Mouse (Mus musculus) midbrain, embryonic 16.5 days (tissue): ENCODE data around the gene Pax4. TPM values are rescaled to one million over a fixed set of nuclear protein-coding genes. Genes with fewer than 3 reads are reported as not detected.

Experiments used
- ATAC-seq: fragments of 200-750 bp; cut with Nextera tagmentation; 2 replicates; pipeline ENCODE4 v1.8.0; 2017; ENCODE audit warnings: moderate TSS enrichment
- H3K27ac ChIP-seq: fragments of 300-500 bp; sonication (generic); 2 replicates; pipeline ENCODE4 v1.5.1; 2014; ENCODE audit warnings: mild to moderate bottlenecking, low read length, mixed read lengths
- H3K27me3 ChIP-seq: fragments of 300-500 bp; sonication (generic); 2 replicates; pipeline ENCODE4 v1.6.1; 2014; ENCODE audit warnings: low read depth, low read length, mixed read lengths; ENCODE audit not compliant: control insufficient read depth, insufficient read depth
- H3K36me3 ChIP-seq: fragments of 300-500 bp; sonication (generic); 2 replicates; pipeline ENCODE4 v1.6.1; 2014; ENCODE audit warnings: mild to moderate bottlenecking, low read length, moderate library complexity, mixed read lengths; ENCODE audit not compliant: control insufficient read depth, insufficient read depth
- H3K4me1 ChIP-seq: fragments of 300-500 bp; sonication (generic); 2 replicates; pipeline ENCODE4 v1.6.1; 2014; ENCODE audit warnings: mild to moderate bottlenecking, low read length, mixed read lengths; ENCODE audit not compliant: control insufficient read depth, insufficient read depth
- H3K4me2 ChIP-seq: fragments of 300-500 bp; sonication (generic); 2 replicates; pipeline ENCODE4 v1.6.1; 2014; ENCODE audit warnings: mild to moderate bottlenecking, low read length, mixed read lengths
- H3K4me3 ChIP-seq: fragments of 300-500 bp; sonication (generic); 2 replicates; pipeline ENCODE4 v1.5.1; 2014; ENCODE audit warnings: low read depth, mild to moderate bottlenecking, low read length, moderate library complexity, mixed read lengths
- H3K9ac ChIP-seq: fragments of 300-500 bp; sonication (generic); 2 replicates; pipeline ENCODE4 v1.6.1; 2014; ENCODE audit warnings: low read depth, low read length, mixed read lengths
- H3K9me3 ChIP-seq: fragments of 300-500 bp; sonication (generic); replicated peaks from 2 replicates; pipeline ENCODE4 v1.6.1; 2014; ENCODE audit warnings: mild to moderate bottlenecking, low read length, mixed read lengths; ENCODE audit not compliant: control insufficient read depth, poor library complexity, severe bottlenecking
- WGBS: fragments of 180-500 bp; shearing (Covaris S2); extraction: QIAGEN DNeasy Blood & Tissue Kit; methylation state at CpG from one replicate; pipeline ENCODE4 v1.1.7; 2014; 5-methylcytosine and 5-hydroxymethylcytosine counted together
- polyA plus RNA-seq: library from polyadenylated mRNA; unstranded; fragments of >200 nt; fragmentation: Nextera tagmentation; extraction: Ambion mirVana; gene quantifications from 2 replicates; pipeline ENCODE4 v1.2.1, GENCODE M21; 2015

Pax4 gene
- polyA plus RNA-seq, 1 experiment from 2014 or later, result not detected

- no peaks in the 10 kb centered on the region; the same call in 1 of the 2 replicates for H3K27me3 ChIP-seq
- no peak overlapping the region for H3K9ac ChIP-seq
- ATAC-seq, result no peak
- peak overlapping the region; percentile 53 for H3K4me3 ChIP-seq
- no peaks in the 10 kb centered on the region for H3K36me3 ChIP-seq
- H3K27ac ChIP-seq, result no peak overlapping the region
- peaks cover 17% of the 10 kb centered on the region for H3K4me1 ChIP-seq
- H3K4me2 ChIP-seq, result peak overlapping the region; percentile 94
- H3K9me3 ChIP-seq, result no peaks in the 10 kb centered on the region; the same call in 1 of the 2 replicates
- 11% methylated on average over 15 of the region's 15 CpGs for WGBS
Measured at GRCm38 (mm10) chr6:28396051-28396852, 52.9 kb downstream of the Pax4 start.

Other genes starting within 250 kb of the Pax4 start
- 16.6 and 24.6 TPM in 2 replicates for gene Zfp800, start 51.3 kb downstream of the Pax4 start, polyA plus RNA-seq
- gene Arf5, start 25.8 kb downstream of the Pax4 start, polyA plus RNA-seq, result 418 and 435 TPM in 2 replicates
- 0.13 TPM in 1 of 2 replicates, not detected in the other for gene Fscn3, start 21.6 kb downstream of the Pax4 start, polyA plus RNA-seq
- gene Gcc1, start 21.0 kb downstream of the Pax4 start, polyA plus RNA-seq, result 13.0 and 14.3 TPM in 2 replicates
- gene Snd1, start 25.8 kb upstream of the Pax4 start, polyA plus RNA-seq, result 81.9 and 82.8 TPM in 2 replicates